Mouse (Mus musculus) left cerebral cortex, adult 8-10 months (tissue): ENCODE measurements at regions not wholly inside any gene's neighbourhood (a gene's known extent, or its start where the extent isn't known, plus 50 kb on each side); places are given as distances from the start of the nearest gene placed in this dataset.

Experiments used
- DNase-seq, 2 experiments: peaks; one replicate each; pipeline ENCODE4 v3.0.0; 2022; ENCODE audit warnings: low spot score in 2 of 2

DNA sequence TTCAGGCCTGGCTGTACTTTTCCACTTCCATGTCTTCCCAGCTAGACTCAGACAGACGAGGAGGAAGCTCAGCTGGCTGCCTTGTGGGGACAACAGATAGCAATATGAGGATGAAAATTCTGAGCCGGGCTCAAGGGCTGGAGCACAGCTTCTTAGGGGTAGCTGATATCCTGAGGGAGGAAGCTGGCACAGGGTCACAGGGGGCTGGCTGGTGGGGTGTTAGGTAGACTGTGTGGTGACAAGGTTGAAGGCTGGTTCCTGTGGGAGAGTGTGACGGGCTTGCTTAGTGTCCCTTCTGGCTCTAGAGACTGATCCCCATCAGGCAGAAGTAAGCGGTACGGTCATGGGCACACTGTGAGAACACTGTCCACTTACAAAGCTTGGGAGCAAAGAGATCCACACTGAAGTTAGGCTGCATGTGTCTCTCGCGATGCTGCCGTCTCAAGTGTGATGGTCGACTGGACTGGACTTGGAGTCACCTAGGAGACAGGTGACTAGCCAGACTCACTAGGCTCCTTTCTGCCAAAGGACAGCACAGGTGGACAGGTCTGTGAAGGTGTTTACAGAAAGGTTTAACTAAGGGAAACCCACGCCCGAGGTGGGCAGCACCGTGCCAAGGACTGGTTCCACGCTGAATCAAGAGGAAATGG lies 111.1 kb upstream of the S1pr3 start:
- DNase-seq, result no peak

DNA sequence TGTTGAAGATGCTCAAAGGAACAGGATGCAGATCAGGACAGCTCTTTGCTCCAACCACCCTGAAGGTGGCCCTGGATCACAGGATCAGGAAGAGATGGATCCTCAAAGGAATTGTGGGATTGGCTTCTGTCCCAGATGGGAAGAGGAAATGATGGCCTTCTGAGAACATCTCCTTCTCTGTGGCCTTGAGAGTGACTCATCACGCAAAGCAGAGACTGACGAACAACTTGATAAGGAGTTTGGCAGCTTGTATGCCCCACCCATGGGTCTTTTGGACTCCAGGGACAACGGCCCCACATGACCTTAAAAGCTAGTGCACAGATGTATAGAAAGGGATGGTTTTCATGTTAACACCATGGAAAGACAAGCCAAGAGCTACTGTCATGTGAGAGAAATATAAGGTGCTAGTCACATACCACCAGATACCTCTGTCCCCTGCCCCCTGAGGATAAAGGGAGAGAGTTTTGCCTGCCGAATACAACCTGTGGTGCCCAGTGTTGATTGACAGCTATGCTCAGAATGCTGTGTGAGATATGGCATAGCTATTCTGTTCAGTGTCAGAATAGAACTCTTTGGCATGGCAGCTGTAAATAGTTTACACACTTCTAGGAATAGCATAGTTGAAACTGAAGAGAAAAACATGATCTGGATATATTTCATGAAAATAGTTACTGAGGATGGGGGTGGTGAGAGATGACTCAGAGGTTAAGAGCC lies 109.2 kb upstream of the S1pr3 start:
- DNase-seq, result no peak

DNA sequence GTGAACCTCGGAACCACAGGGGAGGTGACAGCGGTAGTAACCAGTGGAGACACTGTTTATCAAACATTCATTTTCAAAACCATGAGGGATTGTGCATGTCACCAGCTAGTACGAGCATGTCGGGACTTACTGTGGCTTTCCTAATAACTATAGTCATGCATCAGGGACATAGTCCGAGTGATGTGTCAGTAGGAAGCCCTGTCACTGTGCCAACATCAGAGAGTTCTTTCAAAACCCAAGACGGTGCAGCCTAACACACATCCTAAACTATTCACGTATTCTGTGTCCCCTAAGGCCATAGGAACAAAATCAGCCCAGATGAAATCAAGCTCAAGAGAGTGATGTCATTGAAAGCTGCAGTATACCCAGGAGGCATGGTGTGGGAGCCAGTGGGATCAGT lies 107.0 kb upstream of the S1pr3 start:
- no peak for DNase-seq

DNA sequence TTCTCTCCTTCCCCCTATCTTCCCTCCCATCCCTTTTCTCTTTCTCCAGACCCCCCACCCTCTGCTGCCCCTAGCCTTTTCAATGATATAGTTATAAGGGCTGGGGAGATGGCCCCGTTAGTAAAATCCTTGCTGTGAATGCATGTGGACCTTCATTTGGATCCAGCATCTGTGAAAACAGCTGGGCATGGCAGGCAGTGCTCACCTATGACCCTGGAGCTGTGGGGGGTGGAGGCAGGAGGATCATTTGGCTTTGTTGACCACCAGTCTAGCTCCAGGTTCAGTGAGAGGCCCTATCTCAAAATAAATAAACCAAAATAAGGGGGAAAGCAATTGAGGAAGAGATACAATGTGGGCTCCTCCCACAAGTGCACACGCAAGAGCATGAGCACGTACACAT lies 105.3 kb upstream of the S1pr3 start:
- no peak for DNase-seq

DNA sequence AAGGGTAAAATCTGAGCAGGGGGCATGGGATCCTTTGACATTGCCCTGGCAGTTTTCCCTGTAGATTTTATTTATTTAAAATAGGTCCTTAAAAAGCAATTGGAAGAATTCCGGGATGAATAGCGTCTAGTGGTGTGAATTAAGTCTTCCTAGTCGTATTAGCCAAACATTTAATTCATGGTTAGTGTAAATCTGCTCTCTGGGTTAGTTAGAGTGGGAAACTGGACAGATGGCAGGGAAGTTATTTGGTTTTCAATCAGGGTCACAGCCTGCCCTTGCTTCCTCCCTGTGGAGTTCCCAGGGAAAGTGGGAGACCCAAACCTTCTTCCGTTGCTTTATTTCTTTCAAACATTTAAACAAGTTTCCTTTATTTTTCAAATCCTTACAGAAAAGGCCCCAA lies 103.8 kb upstream of the S1pr3 start:
- DNase-seq, result no peak

DNA sequence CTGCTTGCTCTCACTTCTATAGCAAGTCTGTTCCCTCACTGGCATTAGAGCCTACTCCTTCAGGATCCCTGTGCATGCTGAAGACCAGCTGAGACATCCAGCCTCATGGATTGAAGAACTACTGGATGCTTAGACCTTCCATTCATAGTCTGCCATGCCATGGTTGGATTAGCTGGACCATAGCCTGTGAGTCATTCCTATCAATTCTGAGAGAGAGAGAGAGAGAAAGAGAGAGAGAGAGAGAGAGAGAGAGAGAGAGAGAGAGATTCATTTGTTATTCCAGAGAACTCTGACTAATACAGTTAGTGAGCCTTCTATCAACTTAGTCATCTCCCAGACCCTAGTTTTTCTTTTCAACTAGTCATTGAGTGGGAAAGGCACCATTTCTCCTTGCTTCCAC lies 99.0 kb upstream of the S1pr3 start:
- no peak for DNase-seq

DNA sequence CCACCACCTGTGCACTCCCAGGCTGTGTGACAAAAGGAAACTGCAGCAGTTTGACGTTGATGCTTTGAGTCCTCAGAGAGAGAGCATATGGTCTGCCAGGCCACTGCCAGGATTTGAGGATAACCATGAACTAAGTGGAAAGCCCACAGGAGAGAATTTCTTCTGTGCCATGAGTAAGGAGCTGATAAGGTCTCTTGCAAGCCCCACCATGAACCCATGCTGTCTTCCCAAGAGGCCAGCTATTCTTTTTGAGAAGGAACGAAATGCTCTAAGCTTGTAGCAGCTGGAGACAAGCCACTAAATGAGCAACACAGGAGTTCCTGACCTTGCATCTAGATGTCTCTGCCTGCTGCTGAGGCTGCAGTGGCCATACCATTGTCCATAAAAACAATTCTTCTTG lies 98.4 kb upstream of the S1pr3 start:
- no peak for DNase-seq

DNA sequence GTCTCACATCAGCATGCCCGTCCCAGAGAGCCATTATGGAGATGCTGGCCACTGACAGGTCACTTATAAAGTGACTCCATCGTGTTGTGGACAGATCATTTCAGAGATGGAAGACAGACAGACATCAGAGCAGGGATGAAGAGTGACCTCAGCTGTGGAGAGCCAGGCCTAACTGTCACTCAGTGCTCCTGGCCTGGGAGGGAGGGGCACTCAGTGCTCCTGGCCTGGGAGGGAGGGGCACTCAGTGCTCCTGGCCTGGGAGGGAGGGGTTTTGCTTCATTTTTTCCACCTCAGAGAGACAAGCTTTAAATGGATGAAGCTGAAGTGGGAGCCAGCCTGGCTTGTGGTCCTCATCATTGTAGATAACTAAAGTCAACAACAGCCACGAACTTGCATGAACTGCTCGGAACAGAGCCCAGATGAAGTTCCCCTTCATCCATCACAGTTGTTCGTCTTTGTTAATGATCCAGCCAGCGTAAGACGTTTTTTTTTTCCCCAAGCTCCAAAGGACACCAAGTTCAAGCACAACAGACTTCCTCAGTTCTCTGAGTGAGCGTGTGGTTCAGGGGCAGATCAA lies 96.7 kb upstream of the S1pr3 start:
- DNase-seq, result no peak

DNA sequence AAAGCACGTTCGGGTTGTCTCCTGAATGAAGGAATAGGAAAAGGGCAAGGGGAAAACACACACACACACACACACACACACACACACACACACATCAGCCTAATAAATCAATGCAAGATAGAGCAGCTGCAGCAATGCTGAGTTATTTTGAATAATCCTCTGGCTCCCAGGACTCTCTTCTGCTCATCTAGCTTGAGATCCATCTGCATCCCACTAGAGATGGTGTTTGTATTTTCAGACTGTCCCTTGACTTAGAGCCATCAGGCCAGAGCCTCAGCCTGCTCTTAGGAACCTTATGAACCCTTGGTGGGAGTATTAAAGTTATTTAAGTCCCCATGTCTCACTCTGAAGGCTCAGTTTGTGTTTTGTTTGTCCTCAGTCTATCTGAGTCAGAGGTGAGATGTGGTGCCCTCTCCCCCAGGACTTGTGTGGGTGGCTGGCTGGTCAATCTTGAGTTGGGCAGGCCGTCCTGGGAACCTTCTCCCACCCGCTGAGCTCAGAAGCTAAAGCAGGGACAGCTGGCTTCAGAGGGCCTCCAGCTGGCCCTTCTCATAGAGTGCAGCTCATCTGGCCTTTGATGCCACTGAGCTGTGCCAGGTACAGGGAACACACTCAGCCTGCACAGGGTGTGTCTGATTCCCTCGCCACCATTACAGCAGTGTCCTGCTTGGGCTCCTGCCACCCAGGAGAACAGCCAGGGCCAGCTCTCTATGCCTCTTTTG lies 95.1 kb upstream of the S1pr3 start:
- no peak for DNase-seq

DNA sequence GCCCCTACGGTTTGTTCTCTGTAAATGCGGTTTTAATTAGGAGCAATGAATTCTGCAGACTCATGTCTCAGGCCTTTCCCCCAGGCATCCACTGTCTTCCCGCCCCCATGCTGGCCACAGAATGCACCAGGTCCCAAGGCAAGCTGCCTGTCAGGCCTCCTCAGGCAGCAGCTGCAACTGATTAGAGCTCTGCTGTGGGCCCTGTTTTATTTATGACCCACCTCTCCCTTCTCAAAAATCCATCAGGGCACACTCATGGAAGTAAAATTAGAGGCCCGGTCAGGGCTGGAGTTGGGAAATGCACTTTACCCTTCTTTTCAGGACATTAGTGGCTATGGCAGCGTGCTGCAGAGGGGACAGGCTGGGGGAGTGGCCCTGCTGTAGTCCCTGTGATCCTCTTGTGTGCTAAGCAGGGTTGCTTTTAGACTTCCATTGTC lies 93.9 kb upstream of the S1pr3 start:
- peak in 1 of 2 experiments; percentile 25 for DNase-seq

DNA sequence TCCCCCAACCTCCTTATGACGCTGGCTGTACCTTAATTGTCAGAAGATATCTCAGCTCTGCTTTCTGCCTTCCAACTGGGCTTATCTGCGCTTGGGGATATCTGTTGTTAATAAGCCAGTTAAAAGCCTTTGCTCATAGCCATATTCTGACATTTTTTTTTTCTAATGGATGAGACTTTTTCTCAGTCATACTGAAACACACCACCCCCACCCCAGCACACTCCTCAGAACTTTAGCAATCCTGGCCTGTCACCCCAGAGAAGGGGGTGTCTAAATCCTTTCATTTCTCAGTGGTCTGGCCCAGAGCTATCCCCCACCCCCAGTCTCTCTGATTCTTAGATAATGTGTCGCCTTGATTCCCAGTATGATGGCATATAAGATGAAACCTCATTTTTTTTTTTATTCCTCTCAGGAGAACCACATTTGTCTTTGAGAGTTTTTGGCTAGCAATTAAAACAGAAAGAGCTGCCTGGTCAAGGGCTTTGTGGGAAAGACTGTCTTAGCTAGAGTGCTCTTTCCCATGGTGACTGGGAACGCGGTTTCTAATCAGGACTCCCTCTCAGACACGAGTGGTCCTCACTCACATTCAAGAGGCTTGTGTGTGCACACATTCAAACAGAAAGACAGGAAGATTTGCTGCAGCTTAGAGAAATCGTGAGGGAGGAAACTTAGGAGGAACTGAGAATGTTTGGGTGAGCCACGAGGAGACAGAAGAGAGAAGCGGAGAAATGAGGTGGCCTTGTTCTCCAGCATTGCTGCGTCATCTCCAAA lies 93.2 kb upstream of the S1pr3 start:
- no peak for DNase-seq

DNA sequence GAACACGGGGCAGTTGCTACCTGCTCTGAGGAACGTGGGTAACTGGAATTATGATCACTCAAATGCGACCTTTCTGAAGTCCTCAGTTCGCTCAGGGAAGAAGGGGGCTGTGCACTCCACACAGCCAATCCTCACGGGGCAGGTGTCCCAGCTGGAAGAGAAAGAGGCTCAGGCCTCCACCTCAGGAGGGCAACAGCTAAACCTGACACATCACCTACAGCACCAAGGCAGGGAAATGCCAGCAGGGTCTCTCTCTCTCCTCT lies 92.7 kb upstream of the S1pr3 start:
- no peak for DNase-seq

DNA sequence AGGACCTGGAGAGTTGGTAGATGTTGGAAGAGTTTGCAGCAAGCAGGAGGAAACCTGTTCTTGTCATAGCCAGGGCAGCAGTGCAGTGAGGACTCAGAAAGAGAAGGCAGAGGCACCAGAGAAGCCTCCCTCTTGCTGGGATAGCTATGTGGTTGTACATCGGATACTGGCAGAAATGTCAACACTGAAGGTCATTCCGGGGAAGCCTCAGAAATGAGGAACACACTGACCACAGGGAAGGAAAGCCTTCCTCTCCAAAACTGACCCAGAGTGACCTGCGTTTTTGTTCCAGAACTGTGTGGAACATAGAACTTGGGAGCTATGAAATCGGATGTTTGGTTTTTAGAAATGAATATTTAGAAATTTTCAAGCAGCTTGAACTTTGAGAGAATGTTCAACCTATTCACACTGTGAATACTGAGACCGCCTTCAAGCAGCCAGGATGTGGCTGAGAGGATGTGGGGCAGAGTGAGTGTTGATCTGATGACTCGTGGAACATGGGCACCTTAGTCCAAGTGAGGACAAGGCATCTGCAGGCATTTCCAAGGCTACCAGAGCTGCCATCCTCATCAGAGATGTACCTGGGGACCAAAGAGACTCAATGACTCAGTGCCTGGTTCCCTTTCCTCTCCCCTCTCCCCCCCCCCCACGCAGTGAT lies 85.3 kb upstream of the S1pr3 start:
- no peak for DNase-seq

DNA sequence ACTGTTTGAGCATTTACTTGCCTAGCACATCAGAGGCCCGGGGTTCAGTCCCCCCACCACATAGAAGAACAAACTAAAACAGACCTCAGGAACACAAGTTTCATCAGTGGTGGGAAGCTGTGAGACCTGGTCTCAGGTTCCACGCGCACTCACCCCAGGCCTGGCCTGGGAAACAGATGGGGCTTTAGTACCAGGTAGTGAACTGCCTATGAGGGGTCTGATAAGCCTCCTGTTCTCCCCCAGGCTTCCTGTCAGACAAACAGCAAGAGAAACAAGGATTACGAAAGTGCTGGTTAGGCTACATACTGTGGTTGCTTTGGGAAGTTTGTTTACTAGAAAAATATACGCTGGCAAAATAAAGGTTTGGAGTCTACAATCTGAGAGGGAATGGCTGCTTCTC lies 83.7 kb upstream of the S1pr3 start:
- no peak for DNase-seq

DNA sequence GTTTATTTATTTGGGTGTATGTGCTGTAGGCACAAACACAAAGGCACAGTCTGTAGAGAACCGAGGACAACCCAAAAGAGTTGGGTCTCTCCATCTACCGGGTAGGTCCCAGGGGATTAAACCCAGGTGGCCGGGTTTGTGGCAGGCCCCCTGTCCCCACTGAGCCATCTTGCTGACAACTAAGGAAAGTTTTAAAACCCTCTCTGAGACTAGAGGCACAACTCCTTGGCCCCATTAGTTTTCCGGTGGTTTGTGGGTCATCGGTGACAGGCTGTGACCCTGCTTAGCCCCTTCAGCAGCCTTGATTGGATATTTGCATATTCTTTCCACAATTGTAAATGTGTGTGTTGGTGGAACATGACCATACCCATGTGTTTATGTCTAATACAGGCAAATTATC lies 83.1 kb upstream of the S1pr3 start:
- DNase-seq, result no peak

DNA sequence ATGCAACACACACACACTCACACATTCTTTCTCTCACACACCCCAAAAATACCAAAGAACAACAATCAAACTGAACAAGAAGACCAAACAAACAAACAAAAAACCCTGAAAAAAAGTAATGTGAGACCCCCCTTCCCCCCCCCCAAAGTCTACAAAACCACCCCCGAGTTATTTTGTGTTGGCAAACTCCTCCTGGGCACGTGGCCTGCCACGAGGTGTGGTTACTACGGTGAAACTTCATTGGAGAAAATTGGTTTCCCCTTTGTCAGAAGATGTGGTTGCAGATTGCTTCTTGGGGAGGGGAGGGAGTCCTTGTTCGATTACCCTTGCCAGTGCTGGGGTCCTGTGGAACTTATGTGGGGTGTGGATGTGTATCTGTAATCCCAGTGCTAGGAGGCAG lies 82.3 kb upstream of the S1pr3 start:
- DNase-seq, result no peak

DNA sequence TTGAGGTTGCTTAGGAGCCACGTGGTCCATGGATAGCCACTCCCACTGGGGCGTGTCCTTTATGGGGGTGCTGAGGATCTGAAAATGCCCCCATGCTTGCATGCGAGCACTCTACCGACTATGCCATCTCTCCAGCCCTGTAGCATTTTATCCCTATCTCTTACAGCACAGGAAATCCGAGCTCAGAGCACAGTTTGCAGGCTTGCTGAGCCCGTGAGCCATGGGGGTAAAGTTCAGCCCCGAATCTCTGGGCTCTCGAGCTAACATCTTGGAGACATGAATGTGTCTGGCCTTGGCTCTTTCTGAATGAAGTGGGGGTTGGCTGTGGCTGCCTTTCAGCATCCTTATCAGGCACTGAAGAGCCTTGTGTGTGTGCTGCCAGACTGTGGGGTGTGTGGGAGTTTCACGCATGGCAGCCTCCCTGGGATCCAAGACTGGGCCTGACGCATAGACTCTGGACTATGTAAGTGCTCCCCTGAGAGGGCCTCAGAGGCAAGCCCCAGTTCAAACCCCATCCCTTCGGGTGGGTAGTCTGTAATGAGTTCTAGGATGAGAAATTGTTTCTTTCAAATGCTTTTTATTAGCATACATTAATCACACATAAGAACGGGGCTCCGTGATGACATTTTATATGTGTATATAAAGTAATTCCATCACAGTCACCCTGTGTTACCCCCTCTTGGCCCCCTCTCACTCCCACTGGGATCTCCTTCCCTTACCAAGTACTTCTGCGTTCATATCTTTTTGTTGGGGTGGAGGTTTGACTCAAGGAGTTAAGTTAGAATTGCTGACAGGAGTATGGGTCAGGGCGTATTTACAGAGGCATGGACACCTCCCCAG lies 80.1 kb upstream of the S1pr3 start:
- peak; percentile 7 to 58 for DNase-seq

DNA sequence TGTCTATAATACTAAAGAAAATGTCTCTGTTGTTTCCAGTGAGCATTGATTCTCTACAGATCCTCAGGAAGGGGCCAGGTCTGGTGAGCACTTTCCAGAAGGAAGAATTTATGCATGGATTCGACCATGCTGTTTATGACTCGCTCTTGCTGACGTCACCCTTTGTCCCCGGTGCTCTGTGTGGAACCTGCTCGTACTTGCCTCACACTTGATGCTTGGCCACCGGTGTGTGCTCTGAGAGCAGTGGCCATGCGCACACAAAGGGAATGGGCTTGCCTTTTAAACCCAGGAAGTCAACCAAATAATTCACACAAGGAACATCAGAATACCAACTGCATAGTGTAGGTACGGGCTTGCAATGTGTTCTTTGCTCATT lies 79.5 kb upstream of the S1pr3 start:
- no peak for DNase-seq

DNA sequence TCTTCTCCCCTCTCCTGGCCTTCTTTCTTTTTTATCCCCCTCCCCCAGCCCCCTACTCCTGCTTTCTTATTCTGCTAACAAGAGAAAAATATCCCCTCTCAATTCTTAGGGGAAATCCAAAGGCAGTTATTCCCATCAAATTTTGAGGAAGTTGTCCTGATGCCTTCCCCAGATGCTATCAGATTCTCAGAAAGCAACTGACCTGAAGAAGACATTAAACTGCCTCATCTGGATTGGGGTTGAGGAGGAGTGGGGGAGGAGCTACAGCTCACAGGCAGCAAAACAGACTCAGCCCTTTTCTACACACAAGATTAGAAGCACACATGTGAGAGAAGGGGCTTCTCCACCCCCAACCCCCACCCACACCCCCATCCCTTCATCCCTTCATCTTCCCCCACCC lies 78.7 kb upstream of the S1pr3 start:
- no peak for DNase-seq

DNA sequence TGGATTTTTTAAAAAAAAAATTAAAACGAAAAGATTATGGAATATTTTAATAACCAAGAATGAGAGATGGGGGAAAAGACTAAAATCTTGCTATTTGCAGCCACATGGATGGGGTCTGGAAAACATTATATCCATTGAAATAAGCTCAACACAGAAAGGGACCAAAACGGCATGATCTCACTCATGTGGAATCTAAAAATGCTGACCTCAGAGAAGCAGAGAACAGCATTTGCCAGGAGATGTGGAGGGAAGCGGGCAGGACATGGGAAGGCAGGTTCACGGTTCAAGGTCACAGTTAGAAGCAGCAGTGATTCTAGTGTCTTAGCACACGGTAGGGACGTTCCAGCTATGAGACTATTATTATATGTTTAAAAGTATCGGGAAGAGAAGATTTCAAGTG lies 76.2 kb upstream of the S1pr3 start:
- no peak for DNase-seq

DNA sequence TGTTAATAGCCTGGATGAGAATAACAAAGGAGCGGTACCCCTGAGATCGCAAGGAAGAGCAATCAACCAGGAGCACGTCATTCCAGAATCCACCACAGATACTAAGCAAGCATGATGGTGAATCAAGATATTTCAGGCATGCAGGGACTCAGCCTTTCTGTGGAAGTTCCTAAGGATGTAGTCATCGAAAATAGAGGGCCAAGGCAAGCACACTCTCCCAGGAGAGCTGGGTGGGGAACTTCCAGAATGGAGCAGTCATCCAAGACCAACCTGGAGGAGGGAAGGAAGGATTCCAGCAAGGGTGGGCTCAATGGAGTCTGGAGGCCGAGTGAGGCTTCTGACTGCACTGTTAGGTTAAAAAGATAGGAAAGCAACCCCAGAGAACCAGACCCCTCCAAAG lies 75.0 kb upstream of the S1pr3 start:
- no peak for DNase-seq
